Mouse (Mus musculus): ENCODE data around the gene Aldh3a1. TPM values are rescaled to one million over a fixed set of nuclear protein-coding genes. Genes with fewer than 3 reads are reported as not detected.

Aldh3a1 gene
- polyA plus RNA-seq, 1 experiment from 2014 or later: not detected

DNA sequence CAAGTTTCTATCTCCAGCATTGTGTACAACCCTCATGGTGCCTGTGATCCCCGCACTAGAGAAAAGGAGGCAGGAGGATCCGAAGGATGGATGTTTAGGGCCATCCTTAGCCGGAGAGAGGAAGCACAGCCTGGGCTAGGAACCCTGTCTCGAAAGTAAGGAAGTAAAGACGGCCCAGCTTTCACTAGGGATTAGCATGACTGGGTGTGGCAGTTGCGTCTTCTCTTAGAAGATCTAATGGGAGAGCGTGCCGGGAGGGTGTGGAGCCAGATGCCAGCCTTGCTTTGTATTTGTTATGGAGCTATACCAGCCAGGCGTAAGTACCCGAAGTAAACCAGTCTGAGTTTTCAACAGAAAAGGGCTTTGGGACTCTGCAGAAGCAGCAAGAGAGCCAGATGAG lies 17.6 kb downstream of the Aldh3a1 start:
- Histone ChIP-seq H3K36me3 (no peaks in the 10 kb centered on the region), H3K27me3 (replicated peaks) (no peaks in the 10 kb centered on the region), H3K4me2 (replicated peaks) (no peak overlapping the region), H3K9me3 (no peaks in the 10 kb centered on the region), H3K4me1 (replicated peaks) (no peaks in the 10 kb centered on the region), H3K9ac (no peak overlapping the region), H3K27ac (no peak overlapping the region), H3K4me3 (replicated peaks) (no peak overlapping the region)
- no peak for ATAC-seq
- 87% methylated on average over 10 of the region's 10 CpGs for WGBS

DNA sequence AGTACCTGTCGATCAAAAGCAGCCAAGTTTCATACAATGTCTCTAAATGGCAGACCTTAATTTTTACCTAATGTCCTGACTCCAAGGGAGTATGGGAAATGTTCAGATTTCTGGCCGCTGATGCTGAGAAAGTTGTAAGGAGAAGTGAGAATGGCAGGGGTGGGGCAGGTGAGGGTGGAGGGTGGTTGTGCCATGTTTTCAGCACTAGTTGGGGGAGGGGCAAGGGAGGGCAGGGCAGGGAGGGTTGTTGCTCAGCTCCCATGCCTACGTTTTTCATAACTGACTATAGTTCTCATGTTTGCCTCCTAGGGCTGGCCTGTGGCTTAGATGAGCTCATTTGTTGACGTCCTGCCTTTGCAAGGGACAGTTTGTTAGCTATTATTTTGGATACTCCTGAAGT lies 18.2 kb downstream of the Aldh3a1 start:
- Histone ChIP-seq H3K4me3 (replicated peaks) (no peak overlapping the region), H3K27ac (no peak overlapping the region), H3K4me2 (replicated peaks) (no peak overlapping the region), H3K9ac (no peak overlapping the region), H3K9me3 (no peaks in the 10 kb centered on the region), H3K36me3 (no peaks in the 10 kb centered on the region), H3K27me3 (replicated peaks) (no peaks in the 10 kb centered on the region), H3K4me1 (replicated peaks) (no peaks in the 10 kb centered on the region)
- WGBS: 75% methylated on average over 4 of the region's 4 CpGs
- ATAC-seq: no peak

DNA sequence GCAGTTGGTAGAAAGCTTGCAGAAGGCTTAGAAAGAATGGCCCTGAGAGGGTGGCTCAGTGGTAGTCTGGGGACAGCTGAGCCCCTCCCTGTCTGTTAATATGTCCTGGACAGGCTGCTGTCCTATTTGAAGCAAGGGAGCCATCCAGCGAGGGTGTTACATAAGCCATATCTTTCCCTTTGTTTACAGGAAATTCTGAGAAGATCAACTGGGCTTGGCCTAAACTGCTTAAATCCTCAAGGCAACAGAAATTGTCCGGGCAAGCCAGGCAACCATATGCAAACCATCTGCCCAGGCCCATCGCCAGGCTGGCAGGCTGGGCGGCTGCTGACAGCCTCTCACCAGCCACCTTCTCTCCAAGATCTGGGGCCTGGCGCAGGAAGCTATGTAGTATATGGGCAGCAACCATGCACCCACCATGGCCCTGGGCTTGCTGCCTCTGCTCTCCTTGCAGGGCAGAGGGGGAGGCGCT lies 18.6 kb downstream of the Aldh3a1 start:
- no peak for ATAC-seq
- Histone ChIP-seq H3K9me3 (no peaks in the 10 kb centered on the region), H3K4me1 (replicated peaks) (no peaks in the 10 kb centered on the region), H3K27ac (no peak overlapping the region), H3K27me3 (replicated peaks) (no peaks in the 10 kb centered on the region), H3K36me3 (no peaks in the 10 kb centered on the region), H3K9ac (no peak overlapping the region), H3K4me3 (replicated peaks) (no peak overlapping the region), H3K4me2 (replicated peaks) (no peak overlapping the region)
- 62% methylated on average over 6 of the region's 6 CpGs for WGBS

DNA sequence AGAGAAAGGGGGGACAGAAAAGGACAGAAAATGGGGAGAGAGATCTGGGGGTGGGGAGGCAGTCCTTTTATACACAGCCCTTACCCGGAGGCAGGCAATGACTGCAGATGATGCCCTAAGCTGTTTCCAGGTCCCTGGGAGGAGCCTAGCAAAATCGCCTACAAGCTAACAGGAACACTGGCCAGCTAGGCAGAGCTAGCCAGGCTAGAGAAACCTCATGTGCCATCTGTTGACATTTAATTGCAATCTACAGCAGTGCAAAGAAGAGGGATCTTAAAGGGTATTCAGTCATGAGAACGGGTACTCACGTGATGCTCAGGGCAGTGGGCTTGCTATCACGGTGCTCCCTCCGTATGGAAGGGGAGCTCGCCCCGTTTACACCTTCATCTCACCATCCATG lies 20.5 kb downstream of the Aldh3a1 start:
- Histone ChIP-seq H3K27ac (no peak overlapping the region), H3K9me3 (no peaks in the 10 kb centered on the region), H3K4me1 (replicated peaks) (0 out of 2 replicates have a peak, but pooled peaks cover 4% of the 10 kb centered on the region), H3K36me3 (no peaks in the 10 kb centered on the region), H3K27me3 (replicated peaks) (no peaks in the 10 kb centered on the region), H3K9ac (no peak overlapping the region), H3K4me3 (replicated peaks) (no peak overlapping the region), H3K4me2 (replicated peaks) (no peak overlapping the region)
- no peak for ATAC-seq
- WGBS: 88% methylated on average over 8 of the region's 8 CpGs

DNA sequence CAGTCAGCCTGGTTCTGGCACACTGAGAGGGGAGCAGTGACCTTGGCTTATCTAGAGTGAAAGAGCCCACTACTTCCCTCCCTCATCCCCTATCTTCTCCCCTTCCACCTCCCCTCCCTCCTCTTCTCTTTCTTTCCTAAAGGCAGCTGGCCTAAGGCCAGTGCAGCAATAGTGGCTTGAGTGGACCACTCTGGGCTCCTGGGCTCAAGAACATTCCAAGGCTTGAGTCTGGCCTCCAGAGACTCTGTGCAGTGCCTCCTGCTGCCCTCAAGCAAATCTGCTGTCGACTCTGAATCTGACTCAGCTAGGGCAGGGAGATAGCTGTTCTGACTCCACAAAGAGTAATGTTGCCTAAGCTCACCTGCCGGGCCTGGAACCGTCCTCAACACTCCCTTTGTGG lies 21.1 kb downstream of the Aldh3a1 start:
- Histone ChIP-seq H3K9ac (no peak overlapping the region), H3K4me2 (replicated peaks) (no peak overlapping the region), H3K27ac (no peak overlapping the region), H3K36me3 (no peaks in the 10 kb centered on the region), H3K4me3 (replicated peaks) (no peak overlapping the region), H3K27me3 (replicated peaks) (no peaks in the 10 kb centered on the region), H3K9me3 (no peaks in the 10 kb centered on the region), H3K4me1 (replicated peaks) (0 out of 2 replicates have a peak, but pooled peaks cover 4% of the 10 kb centered on the region)
- WGBS: 75% methylated on average over 3 of the region's 3 CpGs
- no peak for ATAC-seq

DNA sequence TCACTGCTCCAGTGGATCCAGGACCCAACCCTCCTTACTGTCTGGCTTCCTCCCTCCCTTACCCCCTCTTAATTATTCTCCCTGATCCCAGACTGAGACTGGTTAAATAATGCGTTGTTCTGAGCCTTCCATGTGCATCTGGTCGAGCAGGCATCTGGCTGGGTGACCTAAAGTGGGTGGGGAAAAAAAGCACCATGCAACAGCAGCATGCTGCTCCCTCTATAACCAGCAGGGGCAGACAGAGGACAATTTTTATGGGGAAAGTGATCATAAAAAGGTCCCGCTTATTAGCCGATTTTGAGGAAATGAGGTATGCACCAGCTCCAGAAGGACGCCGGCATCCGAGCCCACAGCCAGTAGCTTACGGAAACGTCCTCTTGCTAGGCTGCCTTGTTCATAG lies 24.0 kb downstream of the Aldh3a1 start:
- ATAC-seq: peak; percentile 85
- Histone ChIP-seq H3K9ac (no peak overlapping the region), H3K27ac (no peak overlapping the region), H3K36me3 (no peaks in the 10 kb centered on the region), H3K4me3 (replicated peaks) (no peak overlapping the region), H3K4me2 (replicated peaks) (peak overlapping the region; percentile 38; the same call in 1 of the 2 replicates), H3K4me1 (replicated peaks) (0 out of 2 replicates have a peak, but pooled peaks cover 4% of the 10 kb centered on the region), H3K27me3 (replicated peaks) (no peaks in the 10 kb centered on the region), H3K9me3 (no peaks in the 10 kb centered on the region)
- 4% methylated on average over 9 of the region's 9 CpGs for WGBS

DNA sequence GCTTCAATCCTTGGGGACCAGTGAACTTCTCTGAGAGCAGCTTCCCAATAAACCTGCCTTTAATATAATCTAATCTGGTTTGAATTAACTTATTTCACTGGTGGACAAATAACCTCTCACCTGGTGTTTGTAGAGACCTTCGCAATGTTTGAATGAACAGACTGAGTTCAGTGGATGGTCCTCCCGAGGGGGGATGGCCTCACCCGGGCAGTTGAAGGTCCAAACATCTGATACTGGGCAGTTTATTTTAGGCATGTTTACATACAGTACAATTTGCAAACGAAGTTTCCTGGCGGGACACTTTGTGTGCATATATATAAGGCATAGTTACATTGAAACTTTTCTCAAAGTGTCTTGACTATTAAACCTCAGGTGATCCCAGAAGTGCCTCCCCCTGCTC lies 26.8 kb downstream of the Aldh3a1 start:
- H3K4me2 ChIP-seq (replicated peaks): no peak overlapping the region
- no peak overlapping the region for H3K9ac ChIP-seq

DNA sequence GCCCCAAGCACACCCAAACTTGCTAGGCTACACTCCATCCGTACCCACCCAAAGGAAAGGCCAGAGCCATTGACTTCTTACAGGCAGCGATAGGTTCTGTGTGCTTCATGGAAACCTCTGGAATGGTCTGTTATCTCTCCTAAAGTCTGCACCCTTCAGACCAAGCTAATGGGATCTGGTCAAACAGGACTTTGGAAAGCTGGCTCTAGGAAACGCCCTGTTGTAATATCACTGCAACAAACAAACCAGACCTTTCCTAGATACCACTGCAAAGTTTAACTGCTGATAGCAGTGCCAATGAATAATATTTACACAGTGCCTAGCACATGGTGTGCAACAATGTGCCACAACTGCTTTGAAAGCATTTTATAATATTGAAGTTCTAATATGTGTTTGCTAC lies 28.7 kb downstream of the Aldh3a1 start:
- ATAC-seq: peak; percentile 73
- Histone ChIP-seq H3K36me3 (no peaks in the 10 kb centered on the region), H3K9me3 (no peaks in the 10 kb centered on the region), H3K27me3 (replicated peaks) (no peaks in the 10 kb centered on the region), H3K4me1 (replicated peaks) (0 out of 2 replicates have a peak, but pooled peaks cover 4% of the 10 kb centered on the region), H3K4me3 (replicated peaks) (no peak overlapping the region), H3K4me2 (replicated peaks) (no peak overlapping the region), H3K27ac (no peak overlapping the region), H3K9ac (no peak overlapping the region)
- 54% methylated on average over 3 of the region's 3 CpGs for WGBS

More for the DNA sequence above, 26.8 kb downstream of the Aldh3a1 start:
- Histone ChIP-seq H3K27ac (no peak overlapping the region), H3K4me1 (replicated peaks) (0 out of 2 replicates have a peak, but pooled peaks cover 4% of the 10 kb centered on the region), H3K36me3 (no peaks in the 10 kb centered on the region), H3K4me3 (replicated peaks) (no peak overlapping the region), H3K27me3 (replicated peaks) (no peaks in the 10 kb centered on the region), H3K9me3 (no peaks in the 10 kb centered on the region)
- ATAC-seq: no peak
- 23% methylated on average over 5 of the region's 5 CpGs for WGBS

DNA sequence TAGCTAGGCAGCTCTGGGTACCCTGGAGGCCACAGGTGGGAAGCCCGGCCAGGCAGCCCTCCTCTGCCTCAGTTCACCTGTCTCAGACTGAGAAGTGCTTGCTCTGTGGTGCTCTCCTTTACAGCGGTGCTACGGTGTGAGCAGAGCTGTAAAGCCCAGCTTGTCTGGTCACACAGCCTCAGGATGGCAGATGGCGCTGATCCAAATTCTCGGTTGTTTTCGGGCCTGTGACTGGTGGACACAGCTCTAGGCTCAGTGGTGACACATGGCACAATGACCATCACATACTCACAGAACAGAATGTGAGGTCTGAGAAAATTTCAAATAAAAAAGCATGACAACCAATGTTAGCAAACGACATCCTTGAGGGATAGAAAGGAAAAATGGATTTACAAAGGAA lies 37.1 kb downstream of the Aldh3a1 start:
- Histone ChIP-seq H3K36me3 (peaks cover 7% of the 10 kb centered on the region; the same call in 1 of the 2 replicates), H3K4me3 (replicated peaks) (no peak overlapping the region), H3K4me1 (replicated peaks) (no peaks in the 10 kb centered on the region), H3K9ac (no peak overlapping the region), H3K27me3 (replicated peaks) (no peaks in the 10 kb centered on the region), H3K4me2 (replicated peaks) (no peak overlapping the region), H3K9me3 (no peaks in the 10 kb centered on the region), H3K27ac (no peak overlapping the region)
- ATAC-seq: no peak
- 85% methylated on average over 7 of the region's 7 CpGs for WGBS

DNA sequence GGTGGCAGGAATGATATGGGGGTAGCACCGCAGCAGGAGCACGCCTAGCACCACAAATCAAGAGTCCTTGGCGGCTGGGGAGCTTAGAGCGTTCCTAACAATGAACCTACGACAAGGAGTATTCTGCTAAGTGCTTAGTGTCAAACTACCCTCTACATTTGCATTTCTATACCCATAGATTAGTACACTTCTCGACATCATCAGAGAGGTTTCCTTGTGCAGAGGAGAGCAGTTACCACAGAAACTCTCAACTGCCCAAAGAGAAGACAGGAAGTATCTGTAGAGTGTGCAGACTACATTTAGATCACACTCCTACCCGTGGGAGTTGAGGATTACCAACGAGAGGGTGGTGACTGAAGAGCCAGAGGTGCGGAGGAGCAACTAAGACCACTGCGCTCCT lies 44.4 kb downstream of the Aldh3a1 start:
- Histone ChIP-seq H3K4me3 (replicated peaks) (no peak overlapping the region), H3K4me1 (replicated peaks) (no peaks in the 10 kb centered on the region), H3K27ac (no peak overlapping the region), H3K27me3 (replicated peaks) (no peaks in the 10 kb centered on the region), H3K36me3 (peaks cover 35% of the 10 kb centered on the region), H3K9ac (no peak overlapping the region), H3K9me3 (no peaks in the 10 kb centered on the region), H3K4me2 (replicated peaks) (no peak overlapping the region)
- WGBS: 83% methylated on average over 10 of the region's 10 CpGs
- ATAC-seq: no peak

DNA sequence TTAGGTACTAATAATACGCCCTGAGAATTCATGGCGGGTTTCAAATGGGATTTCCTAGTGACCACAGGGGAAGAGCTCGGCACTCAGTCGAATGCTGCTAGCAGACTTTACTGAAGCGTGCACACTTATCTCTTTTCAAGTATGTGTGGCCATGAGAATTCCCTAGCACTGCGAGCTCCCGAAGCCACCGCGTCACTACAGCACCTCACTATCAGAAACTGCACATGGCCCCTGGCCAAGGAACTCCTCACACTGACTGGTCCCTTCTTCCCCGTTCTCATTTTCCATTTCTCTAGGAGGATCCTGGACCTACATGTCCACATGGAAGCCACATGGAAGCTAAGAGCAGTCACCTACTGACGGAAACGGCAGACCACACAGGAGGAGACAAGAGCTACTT lies 45.5 kb downstream of the Aldh3a1 start:
- peaks cover 35% of the 10 kb centered on the region for H3K36me3 ChIP-seq
- 91% methylated on average over 12 of the region's 12 CpGs for WGBS
- no peak overlapping the region for H3K4me2 ChIP-seq (replicated peaks)
- H3K4me3 ChIP-seq (replicated peaks): no peak overlapping the region
- no peaks in the 10 kb centered on the region for H3K27me3 ChIP-seq (replicated peaks)
- no peak overlapping the region for H3K27ac ChIP-seq
- H3K9me3 ChIP-seq: no peaks in the 10 kb centered on the region
- no peak overlapping the region for H3K9ac ChIP-seq
- no peaks in the 10 kb centered on the region for H3K4me1 ChIP-seq (replicated peaks)
- ATAC-seq: no peak

DNA sequence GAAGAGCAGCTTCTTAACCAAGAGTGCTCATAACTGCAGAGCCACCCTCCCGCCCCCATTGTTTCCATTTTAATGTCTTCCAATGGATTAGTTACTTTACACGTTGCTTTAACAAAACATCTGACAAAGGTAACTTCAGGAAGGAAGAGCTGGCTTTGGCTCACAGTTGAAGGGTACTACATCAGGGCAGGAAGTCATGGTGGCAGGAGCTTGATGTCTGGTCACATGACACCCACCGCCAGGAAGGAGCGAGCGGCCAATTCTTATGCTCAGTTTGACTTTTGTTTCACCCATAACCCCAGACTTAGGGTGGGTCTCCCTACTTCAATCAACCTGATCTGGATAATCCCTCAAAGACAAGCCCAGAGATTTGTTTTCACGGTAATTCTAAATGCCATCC lies 51.8 kb downstream of the Aldh3a1 start:
- H3K36me3 ChIP-seq: peaks cover 33% of the 10 kb centered on the region

DNA sequence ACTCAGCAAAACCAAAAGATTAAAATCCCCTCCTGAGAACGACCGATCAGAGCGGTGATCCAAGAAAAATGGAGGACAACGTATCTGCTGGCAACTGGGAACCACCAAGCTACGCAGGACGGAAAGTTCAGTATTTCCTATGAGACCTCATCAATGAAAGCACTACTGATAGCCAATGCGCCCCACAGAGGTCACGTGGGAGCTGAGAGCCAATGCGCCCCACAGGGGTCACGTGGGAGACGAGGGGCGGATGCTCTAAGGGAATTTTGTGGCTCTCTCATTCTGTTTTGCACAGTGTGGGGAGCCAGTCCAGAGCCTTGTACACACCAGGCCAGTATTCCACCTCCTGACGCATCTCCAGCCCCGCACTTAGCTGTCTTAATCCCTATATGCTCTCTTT lies 55.2 kb downstream of the Aldh3a1 start:
- Histone ChIP-seq H3K9ac (no peak overlapping the region), H3K36me3 (peaks cover 17% of the 10 kb centered on the region; the same call in 1 of the 2 replicates), H3K27ac (no peak overlapping the region), H3K4me1 (replicated peaks) (0 out of 2 replicates have a peak, but pooled peaks cover 4% of the 10 kb centered on the region), H3K4me2 (replicated peaks) (no peak overlapping the region), H3K4me3 (replicated peaks) (no peak overlapping the region), H3K9me3 (no peaks in the 10 kb centered on the region), H3K27me3 (replicated peaks) (no peaks in the 10 kb centered on the region)
- ATAC-seq: no peak
- 93% methylated on average over 14 of the region's 14 CpGs for WGBS

More for the DNA sequence above, 51.8 kb downstream of the Aldh3a1 start:
- no peak overlapping the region for H3K4me2 ChIP-seq (replicated peaks)
- no peak for ATAC-seq
- no peaks in the 10 kb centered on the region for H3K4me1 ChIP-seq (replicated peaks)
- no peak overlapping the region for H3K4me3 ChIP-seq (replicated peaks)
- 95% methylated on average over 6 of the region's 6 CpGs for WGBS
- no peak overlapping the region for H3K9ac ChIP-seq
- no peaks in the 10 kb centered on the region for H3K27me3 ChIP-seq (replicated peaks)
- no peaks in the 10 kb centered on the region for H3K9me3 ChIP-seq
- H3K27ac ChIP-seq: no peak overlapping the region
